In the genomic region with DNA sequence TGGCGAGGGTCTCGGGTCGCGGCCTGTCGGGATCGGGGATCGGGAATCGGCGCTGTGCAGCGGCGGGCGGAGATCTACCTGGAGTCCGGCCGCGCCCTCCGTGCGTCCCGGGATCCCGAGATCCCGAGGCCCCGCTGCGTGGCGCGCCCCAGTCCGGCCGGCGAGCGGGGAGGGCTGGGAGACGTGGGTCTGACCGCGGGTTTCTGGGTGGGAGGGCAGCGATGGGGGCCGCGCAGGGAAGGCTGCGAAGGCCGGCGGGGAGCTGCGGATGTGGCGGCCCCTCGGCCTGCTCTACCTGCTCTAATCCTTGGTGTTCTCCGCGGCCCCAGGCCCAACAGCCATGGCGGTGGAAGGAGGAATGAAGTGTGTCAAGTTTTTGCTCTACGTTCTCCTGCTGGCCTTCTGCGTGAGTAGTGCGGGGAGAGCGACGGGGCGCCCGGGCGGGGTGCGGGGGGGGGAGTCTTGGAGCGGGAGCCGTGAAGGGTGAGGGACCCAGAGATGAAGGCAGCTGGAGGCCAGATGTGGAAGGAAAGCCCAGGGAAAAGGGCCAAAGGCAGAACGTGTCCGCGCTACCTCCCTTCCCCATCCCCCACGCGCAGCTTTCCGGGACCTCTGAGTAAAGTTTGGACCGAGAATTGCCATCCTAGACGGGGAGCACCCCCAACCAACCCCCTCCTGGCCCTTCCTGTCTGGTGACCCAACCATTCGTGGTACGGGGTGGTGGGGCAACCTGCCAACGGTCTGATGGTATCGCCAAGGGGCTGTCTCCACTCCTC, we compare ENCODE assay signal across 8 mouse cellular contexts. TPM values are rescaled to one million over a fixed set of nuclear protein-coding genes. Genes with fewer than 3 reads are reported as not detected.
A peak's percentile ranks its signal among the peaks of the same experiment; 100 is the strongest.
DNase-seq lines count a peak whose midpoint lies in the region; ATAC-seq and TF ChIP-seq lines count a peak whose summit lies in the region.

No protein-coding gene starts in this region.

- no peak for TF ChIP-seq POLR2A in olfactory bulb, adult 2 months (IDR thresholded peaks at IDR 0.05; ENCODE audit: insufficient read depth, low read depth, low read length)

- 0% methylated on average over 39 of the region's 66 CpGs for WGBS in kidney, embryonic 14.5 days
- WGBS in lung, embryonic 15.5 days: 1% methylated on average over 64 of the region's 66 CpGs
- 1% methylated on average over 66 of the region's 66 CpGs for WGBS in olfactory bulb, adult 2 months

- peak overlapping the region; percentile 89 for H3K27ac ChIP-seq in kidney, embryonic 14.5 days (ENCODE audit: low read depth, low read length)
- peak overlapping the region; percentile 88 for H3K27ac ChIP-seq in lung, embryonic 15.5 days
- peak overlapping the region; percentile 81 for H3K27ac ChIP-seq in olfactory bulb, adult 2 months (ENCODE audit: insufficient read depth, low read depth, low read length)

- no peaks in the 10 kb centered on the region for H3K27me3 ChIP-seq in kidney, embryonic 14.5 days (ENCODE audit: control insufficient read depth, insufficient read depth, low read length)
- no peaks in the 10 kb centered on the region for H3K27me3 ChIP-seq in lung, embryonic 15.5 days

- peak; percentile 28 for ATAC-seq in granulocyte monocyte progenitor cell, adult 5-6 weeks (replicated peaks; ENCODE audit: poor library complexity, severe bottlenecking)
- peak; percentile 36 for ATAC-seq in kidney, embryonic 14.5 days (ENCODE audit: low FRiP score, low TSS enrichment)
- ATAC-seq in lung, embryonic 15.5 days (ENCODE audit: borderline replicate concordance, extremely low read depth, low FRiP score, low TSS enrichment): peak; percentile 27
- ATAC-seq in erythroid progenitor cell, adult 5-6 weeks (replicated peaks; ENCODE audit: low FRiP score, poor library complexity, severe bottlenecking): no peak

- H3K9ac ChIP-seq in kidney, embryonic 14.5 days (ENCODE audit: low read depth, low read length): peak overlapping the region; percentile 96
- peak overlapping the region; percentile 94 for H3K9ac ChIP-seq in lung, embryonic 15.5 days

- H3K4me1 ChIP-seq in kidney, embryonic 14.5 days (ENCODE audit: control insufficient read depth, insufficient read depth, low read length): peaks cover 15% of the 10 kb centered on the region
- H3K4me1 ChIP-seq in lung, embryonic 15.5 days: peaks cover 31% of the 10 kb centered on the region
- peaks cover 24% of the 10 kb centered on the region for H3K4me1 ChIP-seq in olfactory bulb, adult 2 months (ENCODE audit: control insufficient read depth, insufficient read depth, low read length)

- peak overlapping the region; percentile 72 for H3K4me3 ChIP-seq in kidney, embryonic 14.5 days (ENCODE audit: low read length)
- peak overlapping the region; percentile 94 for H3K4me3 ChIP-seq in lung, embryonic 15.5 days
- H3K4me3 ChIP-seq in olfactory bulb, adult 2 months (ENCODE audit: insufficient read depth, low read depth, low read length): peak overlapping the region; percentile 76

- no peak for TF ChIP-seq CTCF in olfactory bulb, adult 2 months (IDR thresholded peaks at IDR 0.05; ENCODE audit: insufficient read depth, low read depth, low read length)

- peaks cover 25% of the 10 kb centered on the region; the same call in 1 of the 2 replicates for H3K36me3 ChIP-seq in kidney, embryonic 14.5 days (ENCODE audit: control insufficient read depth, insufficient read depth, low read length)
- peaks cover 28% of the 10 kb centered on the region for H3K36me3 ChIP-seq in lung, embryonic 15.5 days

- peak overlapping the region; percentile 72 for H3K4me2 ChIP-seq in kidney, embryonic 14.5 days (replicated peaks; ENCODE audit: low read depth, low read length)
- peak overlapping the region; percentile 83 for H3K4me2 ChIP-seq in lung, embryonic 15.5 days

- DNase-seq in left cerebral cortex, postnatal 4 days: peak; percentile 87
- no peak for DNase-seq in left cerebral cortex, adult 9 months (ENCODE audit: low spot score in 2 of 2)
- DNase-seq in cerebellum, postnatal 4 days (ENCODE audit: low spot score in 2 of 2): peak; percentile 49 to 74

- intact Hi-C loops in left cerebral cortex, postnatal 4 days (cut with DNase I): no loop called here

- no peaks in the 10 kb centered on the region for H3K9me3 ChIP-seq in kidney, embryonic 14.5 days (ENCODE audit: control insufficient read depth, low read length)
- no peaks in the 10 kb centered on the region for H3K9me3 ChIP-seq in lung, embryonic 15.5 days

RNA-seq across cellular contexts. Expression of gene Cd63, which starts 9.5 kb away (rescaled TPM):
- 10 to 100 TPM; 52.7 to 64.3 TPM for total RNA-seq in left cerebral cortex, postnatal 4 days (2021)
- total RNA-seq in granulocyte monocyte progenitor cell, adult 5-6 weeks (2014; fragmentation: Nextera tagmentation): 139 and 203 TPM in 2 replicates
- 123 and 185 TPM in 2 replicates for total RNA-seq in granulocyte monocyte progenitor cell, adult 5-6 weeks (2017)
- 479 and 521 TPM in 2 replicates for polyA plus RNA-seq in kidney, embryonic 14.5 days (2014; fragmentation: Nextera tagmentation; extraction: Ambion mirVana)
- 552 and 585 TPM in 2 replicates for polyA plus RNA-seq in lung, embryonic 15.5 days (2015; fragmentation: Nextera tagmentation; extraction: Ambion mirVana)
- not detected in 2 replicates for polyA plus RNA-seq in olfactory bulb, adult 2 months (2012; ENCODE audit: insufficient read depth, insufficient read length, low replicate concordance, missing spikeins)
- total RNA-seq in erythroid progenitor cell, adult 5-6 weeks (2015; ENCODE audit: low replicate concordance): 57.4 and 85.1 TPM in 2 replicates
- 17.7 and 28.4 TPM in 2 replicates for total RNA-seq in erythroid progenitor cell, adult 5-6 weeks (2017; ENCODE audit: low replicate concordance)

RNA-seq across cellular contexts. Expression of gene Rdh5, which starts 12.4 kb away (rescaled TPM):
- 1 to 10 TPM; 5.4 to 6.1 TPM for total RNA-seq in left cerebral cortex, postnatal 4 days (2021)
- 2.0 and 9.5 TPM in 2 replicates for total RNA-seq in granulocyte monocyte progenitor cell, adult 5-6 weeks (2014; fragmentation: Nextera tagmentation)
- 2.4 TPM in 1 of 2 replicates, not detected in the other for total RNA-seq in granulocyte monocyte progenitor cell, adult 5-6 weeks (2017)
- polyA plus RNA-seq in kidney, embryonic 14.5 days (2014; fragmentation: Nextera tagmentation; extraction: Ambion mirVana): 14.5 and 15.7 TPM in 2 replicates
- 12.5 and 17.3 TPM in 2 replicates for polyA plus RNA-seq in lung, embryonic 15.5 days (2015; fragmentation: Nextera tagmentation; extraction: Ambion mirVana)
- polyA plus RNA-seq in olfactory bulb, adult 2 months (2012; ENCODE audit: insufficient read depth, insufficient read length, low replicate concordance, missing spikeins): not detected in 2 replicates
- 11.7 TPM in 1 of 2 replicates, not detected in the other for total RNA-seq in erythroid progenitor cell, adult 5-6 weeks (2015; ENCODE audit: low replicate concordance)
- 20.1 TPM in 1 of 2 replicates, not detected in the other for total RNA-seq in erythroid progenitor cell, adult 5-6 weeks (2017; ENCODE audit: low replicate concordance)

RNA-seq across cellular contexts. Expression of gene Bloc1s1, which starts 13.6 kb away (rescaled TPM):
- total RNA-seq in left cerebral cortex, postnatal 4 days (2021): 10 to 100 TPM; 90.7 to 91.9 TPM
- 124 and 140 TPM in 2 replicates for total RNA-seq in granulocyte monocyte progenitor cell, adult 5-6 weeks (2014; fragmentation: Nextera tagmentation)
- 71.3 and 86.4 TPM in 2 replicates for total RNA-seq in granulocyte monocyte progenitor cell, adult 5-6 weeks (2017)
- 219 and 258 TPM in 2 replicates for polyA plus RNA-seq in kidney, embryonic 14.5 days (2014; fragmentation: Nextera tagmentation; extraction: Ambion mirVana)
- 186 and 195 TPM in 2 replicates for polyA plus RNA-seq in lung, embryonic 15.5 days (2015; fragmentation: Nextera tagmentation; extraction: Ambion mirVana)
- not detected in 2 replicates for polyA plus RNA-seq in olfactory bulb, adult 2 months (2012; ENCODE audit: insufficient read depth, insufficient read length, low replicate concordance, missing spikeins)
- 49.0 and 51.2 TPM in 2 replicates for total RNA-seq in erythroid progenitor cell, adult 5-6 weeks (2015; ENCODE audit: low replicate concordance)
- total RNA-seq in erythroid progenitor cell, adult 5-6 weeks (2017; ENCODE audit: low replicate concordance): 15.5 and 37.2 TPM in 2 replicates

RNA-seq across cellular contexts. Expression of gene Gdf11, which starts 18.7 kb away (rescaled TPM):
- total RNA-seq in left cerebral cortex, postnatal 4 days (2021): 10 to 100 TPM; 18.8 to 20.1 TPM
- total RNA-seq in granulocyte monocyte progenitor cell, adult 5-6 weeks (2014; fragmentation: Nextera tagmentation): 0.21 TPM in 1 of 2 replicates, not detected in the other
- total RNA-seq in granulocyte monocyte progenitor cell, adult 5-6 weeks (2017): 0.15 TPM in 1 of 2 replicates, not detected in the other
- 7.2 and 8.7 TPM in 2 replicates for polyA plus RNA-seq in kidney, embryonic 14.5 days (2014; fragmentation: Nextera tagmentation; extraction: Ambion mirVana)
- polyA plus RNA-seq in lung, embryonic 15.5 days (2015; fragmentation: Nextera tagmentation; extraction: Ambion mirVana): 3.7 and 4.8 TPM in 2 replicates
- polyA plus RNA-seq in olfactory bulb, adult 2 months (2012; ENCODE audit: insufficient read depth, insufficient read length, low replicate concordance, missing spikeins): not detected in 2 replicates
- 0.36 TPM in 1 of 2 replicates, not detected in the other for total RNA-seq in erythroid progenitor cell, adult 5-6 weeks (2015; ENCODE audit: low replicate concordance)
- not detected in 2 replicates for total RNA-seq in erythroid progenitor cell, adult 5-6 weeks (2017; ENCODE audit: low replicate concordance)

RNA-seq across cellular contexts. Expression of gene Itga7, which starts 23.4 kb away (rescaled TPM):
- total RNA-seq in left cerebral cortex, postnatal 4 days (2021): 1 to 10 TPM; 8.9 to 9.1 TPM
- not detected in 2 replicates for total RNA-seq in granulocyte monocyte progenitor cell, adult 5-6 weeks (2014; fragmentation: Nextera tagmentation)
- not detected in 2 replicates for total RNA-seq in granulocyte monocyte progenitor cell, adult 5-6 weeks (2017)
- 0.77 and 1.3 TPM in 2 replicates for polyA plus RNA-seq in kidney, embryonic 14.5 days (2014; fragmentation: Nextera tagmentation; extraction: Ambion mirVana)
- polyA plus RNA-seq in lung, embryonic 15.5 days (2015; fragmentation: Nextera tagmentation; extraction: Ambion mirVana): 5.0 TPM in 2 replicates
- not detected in 2 replicates for polyA plus RNA-seq in olfactory bulb, adult 2 months (2012; ENCODE audit: insufficient read depth, insufficient read length, low replicate concordance, missing spikeins)
- not detected in 2 replicates for total RNA-seq in erythroid progenitor cell, adult 5-6 weeks (2015; ENCODE audit: low replicate concordance)
- total RNA-seq in erythroid progenitor cell, adult 5-6 weeks (2017; ENCODE audit: low replicate concordance): not detected in 2 replicates

Comparison
In these comparisons a context has a peak if more than half of its experiments do, and no peak if none do; other contexts are left out.
1. DNase-seq: peak in left cerebral cortex, postnatal 4 days (single experiment) and cerebellum, postnatal 4 days (2 of 2); none in left cerebral cortex, adult 9 months (0 of 2).
2. Peak in every context shown above with its lines, with median percentiles within 50 percentile points of each other: H3K27ac ChIP-seq and H3K4me3 ChIP-seq.